Mouse (Mus musculus) right cerebral cortex, postnatal 14 days (tissue): ENCODE measurements around the gene Adcyap1r1.

Experiments used
- DNase-seq: peaks from one replicate; pipeline ENCODE4 v3.0.0; 2022

Gene Adcyap1r1

GRCm38 (mm10) chr6:55452381-55452780 lies 603 bp downstream of the Adcyap1r1 start:
- DNase-seq, result peak; percentile 49

- DNase-seq, result no peak
Measured at GRCm38 (mm10) chr6:55453548-55453947, 1.8 kb downstream of the Adcyap1r1 start.

- DNase-seq, result no peak
Measured at GRCm38 (mm10) chr6:55455641-55456040, 3.9 kb downstream of the Adcyap1r1 start.

GRCm38 (mm10) chr6:55457727-55458126 lies 5.9 kb downstream of the Adcyap1r1 start:
- DNase-seq, result no peak

- peak; percentile 39 for DNase-seq
Measured at GRCm38 (mm10) chr6:55458156-55458555, 6.4 kb downstream of the Adcyap1r1 start.

- no peak for DNase-seq
Measured at GRCm38 (mm10) chr6:55459545-55460397, 8.0 kb downstream of the Adcyap1r1 start.

GRCm38 (mm10) chr6:55461141-55461540 lies 9.4 kb downstream of the Adcyap1r1 start:
- no peak for DNase-seq

- DNase-seq, result no peak
Measured at GRCm38 (mm10) chr6:55461678-55462077, 9.9 kb downstream of the Adcyap1r1 start.

- no peak for DNase-seq
Measured at GRCm38 (mm10) chr6:55462394-55462793, 10.6 kb downstream of the Adcyap1r1 start.

GRCm38 (mm10) chr6:55463966-55464365 lies 12.2 kb downstream of the Adcyap1r1 start:
- no peak for DNase-seq

GRCm38 (mm10) chr6:55465311-55465710 lies 13.5 kb downstream of the Adcyap1r1 start:
- peak; percentile 44 for DNase-seq

GRCm38 (mm10) chr6:55466301-55466761 lies 14.6 kb downstream of the Adcyap1r1 start:
- DNase-seq, result no peak

GRCm38 (mm10) chr6:55470691-55471090 lies 18.9 kb downstream of the Adcyap1r1 start:
- no peak for DNase-seq

- no peak for DNase-seq
Measured at GRCm38 (mm10) chr6:55472381-55472780, 20.6 kb downstream of the Adcyap1r1 start.

GRCm38 (mm10) chr6:55480988-55481387 lies 29.2 kb downstream of the Adcyap1r1 start:
- no peak for DNase-seq

GRCm38 (mm10) chr6:55482471-55482870 lies 30.7 kb downstream of the Adcyap1r1 start:
- no peak for DNase-seq

- DNase-seq, result no peak
Measured at GRCm38 (mm10) chr6:55483360-55483759, 31.6 kb downstream of the Adcyap1r1 start.

GRCm38 (mm10) chr6:55484224-55484623 lies 32.4 kb downstream of the Adcyap1r1 start:
- DNase-seq, result peak; percentile 48

- DNase-seq, result no peak
Measured at GRCm38 (mm10) chr6:55485216-55485615, 33.4 kb downstream of the Adcyap1r1 start.

GRCm38 (mm10) chr6:55487726-55488125 lies 35.9 kb downstream of the Adcyap1r1 start:
- DNase-seq, result no peak

- no peak for DNase-seq
Measured at GRCm38 (mm10) chr6:55496201-55496600, 44.4 kb downstream of the Adcyap1r1 start.

- no peak for DNase-seq
Measured at GRCm38 (mm10) chr6:55498753-55499152, 47.0 kb downstream of the Adcyap1r1 start.

GRCm38 (mm10) chr6:55501061-55501460 lies 49.3 kb downstream of the Adcyap1r1 start:
- DNase-seq, result no peak

- no peak for DNase-seq
Measured at GRCm38 (mm10) chr6:55502309-55502708, 50.5 kb downstream of the Adcyap1r1 start.
